Mouse (Mus musculus): ENCODE measurements around the gene Vil1.
A peak's percentile ranks its signal among the peaks of the same experiment; 100 is the strongest.
"Not testable (repeated sequence)": the region's sequence is repeated elsewhere in the genome, so short reads cannot be mapped to it uniquely, and the experiment has no call there.

The Vil1 gene

GRCm38 (mm10) chr1:74387386-74387988 lies 21.7 kb upstream of the Vil1 start:
- DNase-seq (ENCODE audit: low spot score), result no peak

GRCm38 (mm10) chr1:74388398-74388920 lies 20.7 kb upstream of the Vil1 start:
- DNase-seq (ENCODE audit: low spot score), result no peak

- no peak for DNase-seq (ENCODE audit: low spot score)
Measured at GRCm38 (mm10) chr1:74389831-74390286, 19.3 kb upstream of the Vil1 start.

GRCm38 (mm10) chr1:74390287-74390906 lies 18.8 kb upstream of the Vil1 start:
- DNase-seq (ENCODE audit: low spot score), result peak; percentile 86

- peak; percentile 81 for DNase-seq (ENCODE audit: low spot score)
Measured at GRCm38 (mm10) chr1:74390924-74391748, 18.0 kb upstream of the Vil1 start, which contains the start of gene Ctdsp1. Ctdsp1 (plus strand) TSS chr1:74391509.

- peak; percentile 67 for DNase-seq (ENCODE audit: low spot score)
Measured at GRCm38 (mm10) chr1:74391844-74392441, 17.2 kb upstream of the Vil1 start.

GRCm38 (mm10) chr1:74392446-74392994 lies 16.7 kb upstream of the Vil1 start:
- no peak for DNase-seq (ENCODE audit: low spot score)

- no peak for DNase-seq (ENCODE audit: low spot score)
Measured at GRCm38 (mm10) chr1:74393010-74393409, 16.2 kb upstream of the Vil1 start.

GRCm38 (mm10) chr1:74393697-74394096 lies 15.5 kb upstream of the Vil1 start:
- no peak for DNase-seq (ENCODE audit: low spot score)

GRCm38 (mm10) chr1:74394311-74394710 lies 14.9 kb upstream of the Vil1 start:
- no peak for DNase-seq (ENCODE audit: low spot score)

- DNase-seq (ENCODE audit: low spot score), result no peak
Measured at GRCm38 (mm10) chr1:74394858-74395257, 14.3 kb upstream of the Vil1 start.

GRCm38 (mm10) chr1:74395290-74395689 lies 13.9 kb upstream of the Vil1 start:
- DNase-seq (ENCODE audit: low spot score), result no peak

GRCm38 (mm10) chr1:74396456-74397222 lies 12.5 kb upstream of the Vil1 start:
- DNase-seq (ENCODE audit: low spot score), result not testable (repeated sequence)

- peak; percentile 97 for DNase-seq (ENCODE audit: low spot score)
Measured at GRCm38 (mm10) chr1:74397268-74397918, 11.8 kb upstream of the Vil1 start.

GRCm38 (mm10) chr1:74397919-74398451 lies 11.2 kb upstream of the Vil1 start:
- peak; percentile 70 for DNase-seq (ENCODE audit: low spot score)

GRCm38 (mm10) chr1:74400531-74400930 lies 8.6 kb upstream of the Vil1 start:
- DNase-seq (ENCODE audit: low spot score), result no peak

- no peak for DNase-seq (ENCODE audit: low spot score)
Measured at GRCm38 (mm10) chr1:74401015-74401702, 8.0 kb upstream of the Vil1 start.

GRCm38 (mm10) chr1:74404206-74404605 lies 5.0 kb upstream of the Vil1 start:
- DNase-seq (ENCODE audit: low spot score), result no peak

GRCm38 (mm10) chr1:74411753-74412325 lies 2.7 kb downstream of the Vil1 start:
- DNase-seq (ENCODE audit: low spot score), result no peak

Data from c-Kit-positive CD71-positive TER-119-positive erythroid progenitor cells, embryonic 14.5 days (primary cell).